Mouse (Mus musculus): Measurements from ENCODE around the gene Nkd1.

The Nkd1 gene

DNA sequence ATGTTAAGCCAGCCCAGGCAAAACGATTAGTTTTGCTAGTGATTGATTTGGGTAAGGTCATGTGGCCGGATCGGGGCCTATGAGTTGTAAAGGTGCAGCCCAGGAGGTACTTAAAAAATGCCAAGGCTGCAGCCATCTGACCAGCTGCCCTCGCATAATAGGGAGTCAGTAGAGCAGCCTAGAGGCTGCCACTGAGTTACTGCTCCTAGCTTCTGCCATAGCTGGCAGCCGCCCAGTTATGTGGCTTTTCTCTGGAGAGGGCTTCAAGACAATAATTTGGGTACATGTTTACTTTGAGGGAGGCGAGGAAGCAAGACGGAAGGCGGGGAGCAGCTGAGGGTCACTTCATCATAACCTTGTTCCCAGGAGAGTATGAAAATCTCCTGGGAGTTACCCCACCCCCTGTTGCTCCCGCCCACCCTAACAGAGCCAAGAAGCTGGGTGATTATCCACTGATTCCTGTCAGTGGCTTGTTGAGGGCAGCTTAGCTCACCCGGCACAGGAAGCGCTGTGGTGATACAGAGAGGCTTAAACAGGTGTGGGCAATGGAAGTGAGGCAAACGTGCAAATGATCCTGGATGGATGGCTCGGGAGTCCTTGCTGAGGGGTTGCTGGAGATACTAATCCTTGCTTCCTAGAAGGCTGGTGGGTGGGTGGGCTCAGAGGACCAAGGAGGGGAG is 84.3 kb downstream of the Nkd1 start:
- in situ Hi-C loops (cut with MboI; ENCODE audit: unreplicated experiment in 2 of 2) = loop anchor here (25.0 kb wide), 1 partner anchor 493 kb away; the partner anchor contains the start of gene Cnep1r1 (in 2 of the 2)

DNA sequence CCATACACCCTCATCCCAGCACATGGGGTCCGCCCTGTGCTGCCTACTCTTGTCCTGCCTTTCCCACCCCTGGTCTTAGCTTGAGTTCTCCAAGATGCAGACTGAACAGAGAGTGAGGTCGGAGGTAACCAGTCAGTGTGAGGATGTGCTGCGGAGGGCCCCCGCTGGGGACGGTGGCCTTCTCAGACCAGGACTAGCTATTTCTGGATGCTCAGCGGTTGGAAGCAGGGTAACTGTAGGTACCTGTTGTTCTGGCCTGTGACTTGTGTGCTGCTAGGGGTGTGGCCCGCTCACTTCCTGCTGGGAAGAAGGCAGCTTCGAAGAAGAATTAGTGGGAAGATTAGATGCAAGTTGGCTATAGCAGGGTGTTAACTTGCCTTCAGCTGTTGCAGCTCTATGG is 87.9 kb downstream of the Nkd1 start:
- in situ Hi-C loops (cut with MboI; ENCODE audit: unreplicated experiment in 2 of 2) = loop anchor here (25.0 kb wide), 1 partner anchor 497 kb away; the partner anchor contains the start of gene Cnep1r1 (in 2 of the 2)

DNA sequence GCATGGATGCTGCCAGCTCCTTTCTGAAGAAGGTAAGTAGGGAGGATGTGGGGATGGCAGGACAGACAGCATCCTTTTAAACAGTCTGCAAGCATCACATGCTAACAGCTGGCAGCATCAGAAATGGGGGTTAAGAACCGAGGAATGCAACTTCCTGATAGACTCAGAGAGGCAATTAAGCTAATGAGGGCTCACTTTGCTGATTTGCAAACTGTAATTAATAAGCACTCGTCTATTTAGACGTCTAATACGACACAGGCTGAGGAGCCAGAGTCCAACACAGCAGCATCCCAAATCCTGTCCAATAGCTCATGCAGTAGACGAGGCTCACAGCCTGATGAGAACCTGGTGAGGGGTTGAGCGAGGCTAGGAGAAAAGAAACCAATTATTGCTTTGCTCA is 89.1 kb downstream of the Nkd1 start:
- in situ Hi-C loops (cut with MboI; ENCODE audit: unreplicated experiment in 2 of 2) = loop anchor here (5.0 to 25.0 kb wide), 2 partner anchors 43 to 498 kb away; partner anchors contain the start of gene Cnep1r1 (in 2 of the 2)

DNA sequence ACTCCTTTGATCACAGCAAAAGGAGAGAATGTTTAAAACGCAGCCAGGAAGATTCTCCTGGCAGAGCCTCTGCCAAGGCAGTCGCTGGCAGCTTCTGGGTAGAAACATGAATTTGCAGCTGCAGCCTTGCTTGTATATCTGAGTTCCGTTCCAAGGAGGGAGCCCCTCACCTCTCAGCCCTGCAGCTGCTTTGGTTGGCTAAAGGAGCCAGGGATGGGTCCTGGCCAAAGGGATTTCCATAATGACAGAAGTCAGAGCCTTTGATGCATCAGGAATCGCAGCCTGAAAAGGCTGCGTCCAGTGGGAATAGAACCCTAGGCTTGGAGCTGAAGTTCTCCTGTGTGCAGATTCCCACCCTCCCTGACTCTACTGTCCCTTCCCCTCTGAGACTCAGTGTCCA is 93.8 kb downstream of the Nkd1 start:
- in situ Hi-C loops (cut with MboI; ENCODE audit: unreplicated experiment in 2 of 2) = loop anchor here (5.0 to 25.0 kb wide), 2 partner anchors 48 to 503 kb away; partner anchors contain the start of gene Cnep1r1 (in 2 of the 2)

DNA sequence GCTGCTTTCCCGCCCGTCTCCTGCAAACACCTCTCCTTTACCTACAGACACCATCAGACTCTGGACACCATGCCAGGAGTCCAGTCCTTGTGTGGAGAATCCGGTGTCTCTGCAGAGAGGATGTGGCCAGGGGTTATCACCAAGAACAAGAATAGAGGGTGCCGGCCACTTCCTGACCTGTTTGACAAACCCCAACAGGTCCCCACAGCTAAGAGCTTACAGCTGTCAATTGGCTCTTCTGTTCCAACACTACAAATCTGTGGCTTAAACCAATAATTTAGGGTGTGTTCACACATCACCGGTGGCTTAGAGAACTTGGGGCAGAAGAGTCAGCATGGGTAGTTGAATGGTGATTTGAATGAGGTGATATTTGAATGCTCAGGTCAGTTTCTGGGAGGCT is 97.5 kb downstream of the Nkd1 start:
- in situ Hi-C loops (cut with MboI; ENCODE audit: unreplicated experiment in 2 of 2) = loop anchor here (25.0 kb wide), 1 partner anchor 506 kb away; the partner anchor contains the start of gene Cnep1r1 (in 2 of the 2)

DNA sequence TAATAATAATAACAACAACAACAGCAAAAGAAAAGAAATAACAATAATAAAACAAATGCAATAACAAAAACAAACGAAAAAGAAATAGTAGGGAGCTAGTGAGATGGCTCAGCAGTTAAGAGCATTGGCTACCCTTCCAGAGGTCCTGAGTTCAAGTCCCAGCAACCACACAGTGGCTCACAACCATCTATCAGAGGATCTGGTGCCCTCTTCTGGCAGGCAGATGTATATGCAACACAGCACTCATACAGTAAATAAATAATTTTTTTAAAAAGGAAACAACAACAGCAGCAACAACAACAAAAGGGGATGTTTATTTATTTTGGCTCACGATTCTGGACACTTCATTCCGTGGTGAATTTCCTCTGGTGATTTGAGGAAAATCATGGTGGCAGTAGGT is 98.4 kb downstream of the Nkd1 start:
- in situ Hi-C loops (cut with MboI; ENCODE audit: unreplicated experiment in 2 of 2) = loop anchor here (25.0 kb wide), 1 partner anchor 507 kb away; the partner anchor contains the start of gene Cnep1r1 (in 2 of the 2)

DNA sequence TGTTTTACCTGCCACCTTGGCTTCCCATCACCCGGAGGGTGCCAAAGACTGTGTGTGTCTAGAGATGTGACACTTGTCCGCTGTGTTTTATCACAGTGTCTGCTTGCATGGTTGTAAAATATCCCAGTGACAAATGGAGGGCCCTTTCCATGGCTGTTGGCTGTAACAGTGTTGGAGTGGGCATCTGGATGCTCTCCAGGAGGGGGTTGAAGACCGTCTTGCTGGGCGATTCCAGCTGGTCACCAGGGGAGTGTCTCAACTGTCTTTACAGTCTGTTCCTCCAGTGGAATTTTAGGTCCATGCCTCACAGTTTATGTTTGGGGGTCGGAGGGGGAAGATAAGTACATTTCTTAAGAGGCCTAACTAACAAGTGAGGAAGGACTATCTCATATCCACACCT is 99.8 kb downstream of the Nkd1 start:
- in situ Hi-C loops (cut with MboI; ENCODE audit: unreplicated experiment in 2 of 2) = loop anchor here (5.0 to 25.0 kb wide), 5 partner anchors 54 to 509 kb away; partner anchors contain the start of genes Adcy7 (in 2 of the 2) and Cnep1r1 (in 2 of the 2)

DNA sequence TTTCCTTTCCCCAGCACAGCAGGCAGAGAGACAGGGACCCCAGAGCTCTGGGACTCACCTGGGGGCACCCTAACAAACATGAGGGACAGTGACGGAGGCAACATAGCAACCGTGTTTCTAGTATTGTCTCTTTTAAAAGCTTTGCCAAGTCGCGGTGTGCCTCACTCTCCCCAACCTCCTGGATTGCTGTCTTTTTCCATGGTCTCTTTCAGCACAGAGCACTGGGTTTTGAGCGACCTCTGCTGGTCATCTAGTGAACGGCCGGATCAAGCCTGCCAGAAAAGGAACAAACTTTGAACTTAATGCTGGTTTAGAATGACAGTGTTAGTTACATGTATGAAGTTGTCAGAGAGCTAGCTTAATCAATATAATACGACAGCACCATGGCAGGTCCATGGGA is 100.3 kb downstream of the Nkd1 start:
- in situ Hi-C loops (cut with MboI; ENCODE audit: unreplicated experiment in 2 of 2) = loop anchor here (5.0 to 25.0 kb wide), 5 partner anchors 54 to 509 kb away; partner anchors contain the start of genes Adcy7 (in 2 of the 2) and Cnep1r1 (in 2 of the 2)

DNA sequence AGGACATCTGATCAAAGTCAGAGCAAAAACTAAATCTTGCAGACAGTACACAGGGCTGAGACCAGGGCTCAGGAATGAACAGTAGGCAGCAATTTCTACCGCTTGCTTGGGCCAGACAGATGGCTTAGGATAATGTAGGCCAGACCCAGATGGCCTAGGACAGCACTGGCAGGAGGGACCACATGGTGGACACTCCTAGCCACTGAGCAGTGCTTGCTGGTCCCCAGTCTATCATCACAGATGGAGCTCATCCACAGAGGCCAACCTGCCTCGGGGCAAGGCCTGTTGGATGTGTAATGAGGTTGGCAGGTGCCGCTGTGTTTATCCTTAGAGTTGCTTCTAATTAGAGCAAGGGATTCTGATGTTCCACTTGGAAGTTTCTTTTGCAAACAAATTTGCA is 102.2 kb downstream of the Nkd1 start:
- in situ Hi-C loops (cut with MboI; ENCODE audit: unreplicated experiment in 2 of 2) = loop anchor here (5.0 to 25.0 kb wide), 5 partner anchors 56 to 511 kb away; partner anchors contain the start of genes Adcy7 (in 2 of the 2) and Cnep1r1 (in 2 of the 2)

DNA sequence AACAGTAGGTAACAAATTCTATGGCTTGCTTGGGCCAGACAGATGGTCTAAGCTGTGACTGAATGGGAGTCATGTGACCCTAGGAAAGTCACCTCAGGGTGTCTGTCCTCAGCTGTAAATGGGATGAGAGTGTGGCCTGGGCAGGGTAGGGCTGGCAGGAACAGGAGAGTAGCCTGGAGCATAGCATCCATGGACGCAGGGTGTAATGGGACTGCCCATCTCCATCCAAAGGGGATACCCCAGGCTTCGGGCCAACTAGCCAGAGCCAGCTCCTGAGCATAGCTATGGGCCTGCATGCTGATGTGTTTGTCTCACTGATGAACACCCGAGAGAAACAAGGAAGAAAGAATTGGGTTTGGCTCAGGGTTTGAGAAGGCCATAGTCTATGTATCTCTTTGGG is 103.1 kb downstream of the Nkd1 start:
- in situ Hi-C loops (cut with MboI; ENCODE audit: unreplicated experiment in 2 of 2) = loop anchor here (5.0 to 25.0 kb wide), 5 partner anchors 57 to 512 kb away; partner anchors contain the start of genes Adcy7 (in 2 of the 2) and Cnep1r1 (in 2 of the 2)

DNA sequence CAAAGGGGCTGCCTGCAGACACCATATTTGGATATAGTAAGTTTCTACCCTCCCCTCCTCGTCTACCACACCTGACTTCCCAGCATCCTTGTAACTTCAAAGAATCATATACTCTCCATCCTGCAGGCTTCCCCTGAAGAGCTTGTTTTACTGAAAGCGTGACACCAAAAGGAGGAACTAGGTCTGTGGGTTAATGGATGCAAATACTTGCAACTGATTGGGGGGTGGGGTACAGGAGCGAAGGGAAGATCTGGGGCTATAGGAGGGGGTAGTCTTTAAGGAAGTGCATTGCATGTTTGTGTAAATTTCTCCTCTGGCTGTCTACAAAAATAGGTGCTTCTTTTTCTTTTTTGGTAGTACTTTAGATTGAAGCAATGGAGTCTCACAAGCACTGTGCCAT is 105.3 kb downstream of the Nkd1 start:
- in situ Hi-C loops (cut with MboI; ENCODE audit: unreplicated experiment in 2 of 2) = no loop called here

DNA sequence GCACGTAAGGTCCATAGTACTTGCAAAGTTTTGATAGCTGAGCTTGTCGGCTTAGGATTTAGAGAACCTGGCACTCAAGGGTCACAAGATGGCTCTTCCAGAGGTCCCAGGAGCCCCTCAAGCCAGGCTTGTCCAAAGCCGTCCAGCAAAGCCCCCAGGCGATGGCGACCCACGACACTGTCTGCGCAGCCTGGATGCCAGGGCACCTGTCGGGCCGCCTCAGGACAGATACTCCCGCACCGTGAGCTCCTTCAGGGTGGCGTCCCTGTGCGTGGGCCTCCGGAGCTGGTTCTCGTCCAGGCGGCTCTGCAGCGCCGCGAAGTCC is 105.7 kb downstream of the Nkd1 start:
- in situ Hi-C loops (cut with MboI; ENCODE audit: unreplicated experiment in 2 of 2) = no loop called here

DNA sequence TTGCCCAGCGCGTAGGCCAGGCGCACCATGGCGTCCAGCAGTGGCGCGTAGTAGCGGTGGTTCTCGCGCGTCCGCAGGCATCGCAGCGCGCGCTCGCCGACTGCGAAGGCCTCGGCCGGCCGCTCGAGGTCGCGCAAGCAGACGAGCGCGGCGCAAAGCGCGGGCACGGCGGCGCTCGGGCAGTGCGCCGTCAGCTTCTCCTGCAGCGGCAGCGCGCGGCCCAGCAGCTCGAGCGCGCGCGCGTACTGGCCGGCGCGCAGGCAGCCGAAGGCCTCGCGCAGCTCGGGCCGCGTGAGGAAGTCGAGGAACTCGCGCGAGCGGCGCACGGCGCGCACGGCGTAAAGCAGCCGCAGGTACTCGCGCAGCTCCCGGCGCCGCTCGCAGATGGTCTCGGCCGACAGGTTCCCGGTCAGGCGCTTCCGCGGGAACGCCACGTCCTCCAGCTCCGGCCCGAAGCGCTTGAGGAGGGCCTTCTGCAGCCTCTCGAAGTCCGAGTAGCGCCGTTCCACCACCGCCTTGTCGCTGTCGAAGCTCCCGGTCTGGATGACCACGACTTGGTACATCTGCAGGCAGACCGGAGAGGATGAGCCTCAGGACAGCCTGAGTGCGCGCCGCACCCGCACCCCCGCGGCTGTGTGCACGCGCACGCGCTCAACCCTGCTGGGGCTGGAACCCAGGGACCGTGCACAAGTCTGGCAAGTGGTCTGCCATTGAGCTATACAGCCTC is 106.3 kb downstream of the Nkd1 start:
- in situ Hi-C loops (cut with MboI; ENCODE audit: unreplicated experiment in 2 of 2) = no loop called here

DNA sequence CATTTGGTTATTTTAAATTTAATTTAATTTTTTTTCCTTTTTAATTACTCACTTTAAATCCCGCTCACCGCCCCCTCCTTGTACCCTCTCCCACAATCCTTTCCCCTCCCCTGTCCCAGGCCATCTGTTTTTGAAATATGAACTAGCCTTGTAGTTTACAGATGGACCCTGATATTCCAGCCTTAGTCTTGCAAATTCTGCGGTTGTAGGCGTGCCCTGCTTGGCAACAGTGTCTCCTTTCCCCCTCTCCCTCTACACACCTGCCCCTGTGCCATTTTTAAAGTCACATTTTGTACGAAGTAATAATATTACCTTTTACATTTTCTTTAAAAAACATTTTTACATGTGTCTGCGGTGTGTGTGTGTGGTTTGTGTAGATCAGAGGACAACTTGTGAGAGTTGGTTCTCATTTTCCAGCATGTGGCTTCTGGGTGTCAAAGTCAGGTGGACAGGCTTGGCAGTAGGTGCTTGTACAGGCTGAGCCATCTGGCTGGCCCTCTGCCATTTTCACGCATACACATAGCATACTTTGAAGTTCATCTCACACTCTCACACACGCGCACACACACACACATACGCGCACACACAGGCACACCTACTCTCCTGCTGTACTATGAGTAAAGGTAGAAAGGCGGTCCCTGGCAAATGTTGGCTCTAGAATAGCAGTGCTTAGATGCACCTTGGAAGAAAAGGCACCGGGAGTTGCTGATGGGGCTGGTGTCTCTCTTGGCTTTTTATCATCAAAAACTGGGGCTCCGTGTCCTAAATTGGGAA is 107.0 kb downstream of the Nkd1 start:
- in situ Hi-C loops (cut with MboI; ENCODE audit: unreplicated experiment in 2 of 2) = no loop called here

DNA sequence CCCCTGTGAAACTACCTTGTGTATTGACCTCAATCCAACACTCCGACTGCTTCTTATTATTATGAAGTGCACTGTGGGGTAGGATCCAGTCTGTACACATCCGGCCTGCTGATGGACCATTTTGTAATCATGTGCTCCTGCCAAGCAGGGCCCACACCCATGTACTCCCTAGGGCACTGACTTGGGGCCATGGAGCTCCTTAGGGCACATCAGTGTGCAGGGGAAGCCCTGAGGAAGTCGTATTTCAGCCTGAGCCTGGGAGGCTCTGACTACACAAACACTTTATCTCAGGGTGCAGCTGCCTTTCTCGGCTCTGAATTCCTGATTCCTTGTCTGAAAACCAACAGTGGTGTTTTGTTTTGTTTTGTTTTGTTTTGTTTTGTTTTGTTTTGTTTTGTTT is 109.1 kb downstream of the Nkd1 start:
- in situ Hi-C loops (cut with MboI; ENCODE audit: unreplicated experiment in 2 of 2) = loop anchor here (5.0 to 10.0 kb wide), 3 partner anchors 67 to 375 kb away; partner anchors contain the start of gene Cyld (in 1 of the 2)

DNA sequence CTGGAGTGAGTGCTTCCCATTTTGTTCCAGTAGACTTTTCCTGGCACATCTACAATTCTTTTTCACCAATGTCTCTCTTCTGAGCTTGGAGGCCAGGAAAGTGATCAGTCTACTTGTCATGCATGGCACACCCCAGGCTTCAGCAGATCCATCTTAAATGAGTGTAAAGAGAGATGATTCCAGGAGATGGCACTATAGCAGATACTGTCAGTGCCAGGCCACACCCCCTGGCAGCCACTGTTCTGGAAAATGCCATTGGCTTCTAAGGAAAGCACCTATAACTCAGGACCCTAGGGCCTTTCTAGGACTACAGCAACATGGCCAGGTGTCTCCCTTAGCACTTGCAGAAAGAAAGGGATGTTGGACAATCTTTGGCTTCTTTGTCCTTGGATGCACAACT is 109.9 kb downstream of the Nkd1 start:
- in situ Hi-C loops (cut with MboI; ENCODE audit: unreplicated experiment in 2 of 2) = loop anchor here (5.0 to 10.0 kb wide), 3 partner anchors 66 to 376 kb away; partner anchors contain the start of gene Cyld (in 1 of the 2)

DNA sequence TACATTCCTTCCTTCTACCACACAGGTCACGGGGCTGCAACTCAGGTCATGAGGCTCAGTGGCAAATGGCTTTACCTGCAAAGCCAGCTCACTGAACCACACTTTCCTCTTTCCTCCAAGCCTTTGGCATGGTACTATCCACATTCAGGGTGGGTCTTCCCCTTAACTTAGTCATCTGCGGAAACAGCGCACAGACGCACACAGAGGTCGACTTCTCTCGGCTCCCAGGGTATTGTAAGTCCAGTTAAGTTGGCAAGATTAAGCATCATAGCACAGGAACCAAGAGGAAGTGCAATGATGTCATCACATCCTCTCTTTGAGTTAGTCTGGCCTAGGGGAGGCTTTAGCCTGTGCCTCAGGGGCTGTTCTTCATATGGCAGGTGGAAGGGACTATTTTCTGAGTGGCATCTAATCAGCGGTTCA is 112.2 kb downstream of the Nkd1 start:
- in situ Hi-C loops (cut with MboI; ENCODE audit: unreplicated experiment in 2 of 2) = loop anchor here (5.0 to 10.0 kb wide), 3 partner anchors 64 to 379 kb away; partner anchors contain the start of gene Cyld (in 1 of the 2)

DNA sequence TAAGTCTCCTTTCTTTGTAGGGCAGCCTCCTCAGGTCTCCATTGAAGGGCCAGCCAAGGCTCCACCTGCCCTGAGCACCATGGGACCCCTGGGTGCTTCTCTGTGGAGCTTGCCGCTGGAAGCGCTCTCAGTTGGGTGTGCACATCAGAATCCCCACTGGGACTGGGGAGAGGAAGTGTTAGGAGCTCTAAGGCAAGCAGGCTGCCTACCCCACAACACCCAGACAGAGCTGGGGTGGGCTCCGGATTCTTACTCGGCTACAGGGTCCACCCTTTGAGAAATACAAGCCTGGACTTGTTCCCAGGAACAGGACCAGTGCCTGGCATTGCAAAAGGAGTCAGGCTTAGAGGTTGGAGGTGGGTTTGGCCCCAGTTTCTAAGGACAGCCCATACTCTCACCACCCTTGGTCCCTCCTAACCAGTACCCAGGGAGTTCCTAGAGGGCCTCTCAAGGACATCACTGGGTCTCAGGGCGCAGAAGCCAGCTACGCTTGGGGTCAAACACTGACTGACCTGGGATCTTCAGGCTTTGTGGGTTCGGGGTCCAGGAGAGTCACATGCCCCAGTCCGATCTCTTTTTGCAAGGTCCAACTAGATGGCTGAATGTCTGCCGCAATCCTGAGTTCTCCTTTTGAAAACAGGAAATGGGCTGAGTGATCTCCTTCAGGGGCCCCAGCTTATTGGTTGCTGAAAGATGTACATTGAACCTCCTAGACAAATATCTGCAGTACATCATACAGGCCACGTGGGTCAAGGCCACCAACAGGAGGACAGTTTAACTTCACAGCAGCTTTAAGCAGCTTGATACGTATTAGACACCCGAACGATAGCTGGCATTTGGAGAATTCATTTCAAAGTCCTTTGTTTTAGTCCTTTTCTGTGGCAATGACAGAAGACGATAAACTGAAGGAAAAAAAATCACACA is 114.6 kb downstream of the Nkd1 start, which contains the start of gene Snx20:
Gene Snx20 (minus strand): TSS at position 655 of the 924 bp plus-strand sequence.
- in situ Hi-C loops (cut with MboI; ENCODE audit: unreplicated experiment in 2 of 2) = loop anchor here in 1 of 2 experiments (10.0 kb wide), 1 partner anchor 381 kb away; no protein-coding TSS in a partner anchor

Data from v-Abl transformed pro-B cells (cell line).